Mouse (Mus musculus) Patski (cell line): ENCODE data around the gene Lbx2. TPM values are rescaled to one million over a fixed set of nuclear protein-coding genes. Genes with fewer than 3 reads are reported as not detected.

Source experiments
- ATAC-seq: fragments of 100-300 bp; one replicate; pipeline ENCODE4 v1.8.0; 2021
- CTCF ChIA-PET: fragments of 350-600 bp; sonication (Branson Sonifier 250); formaldehyde crosslinking; loops from one replicate; lab custom pipeline; 2022; ENCODE audit warnings: inconsistent platforms; lab: Charles Lee
- POLR2A ChIA-PET: fragments of 350-600 bp; sonication (Branson Sonifier 250); formaldehyde crosslinking; loops from one replicate; lab custom pipeline; 2022; ENCODE audit warnings: antibody characterized with exemption, inconsistent platforms; lab: Charles Lee
- DNase-seq: peaks from one replicate; pipeline ENCODE4 v3.0.0-alpha.2; 2011; ENCODE audit warnings: low read depth, low spot score
- H3K27me3 ChIP-seq: fragments of 371-371 bp; one replicate; pipeline ENCODE4 v1.5.1; 2021
- CTCF ChIP-seq: fragments of 100-300 bp; IDR thresholded peaks from one replicate; pipeline ENCODE4 v1.5.1; 2021
- in situ Hi-C: fragments of 300-500 bp; cut with MboI; formaldehyde crosslinking; loops from 3 replicates; pipeline ENCODE4 v1.11.1; 2018; ENCODE audit warnings: low pct_unique_long_range_greater_than_20kb, mixed read lengths
- polyA plus RNA-seq: library from polyadenylated mRNA; unstranded; gene quantifications from one replicate; pipeline ENCODE4 v1.2.3, GENCODE M21; 2021

Lbx2 gene
- polyA plus RNA-seq, 1 experiment from 2014 or later: 0.51 TPM

DNA sequence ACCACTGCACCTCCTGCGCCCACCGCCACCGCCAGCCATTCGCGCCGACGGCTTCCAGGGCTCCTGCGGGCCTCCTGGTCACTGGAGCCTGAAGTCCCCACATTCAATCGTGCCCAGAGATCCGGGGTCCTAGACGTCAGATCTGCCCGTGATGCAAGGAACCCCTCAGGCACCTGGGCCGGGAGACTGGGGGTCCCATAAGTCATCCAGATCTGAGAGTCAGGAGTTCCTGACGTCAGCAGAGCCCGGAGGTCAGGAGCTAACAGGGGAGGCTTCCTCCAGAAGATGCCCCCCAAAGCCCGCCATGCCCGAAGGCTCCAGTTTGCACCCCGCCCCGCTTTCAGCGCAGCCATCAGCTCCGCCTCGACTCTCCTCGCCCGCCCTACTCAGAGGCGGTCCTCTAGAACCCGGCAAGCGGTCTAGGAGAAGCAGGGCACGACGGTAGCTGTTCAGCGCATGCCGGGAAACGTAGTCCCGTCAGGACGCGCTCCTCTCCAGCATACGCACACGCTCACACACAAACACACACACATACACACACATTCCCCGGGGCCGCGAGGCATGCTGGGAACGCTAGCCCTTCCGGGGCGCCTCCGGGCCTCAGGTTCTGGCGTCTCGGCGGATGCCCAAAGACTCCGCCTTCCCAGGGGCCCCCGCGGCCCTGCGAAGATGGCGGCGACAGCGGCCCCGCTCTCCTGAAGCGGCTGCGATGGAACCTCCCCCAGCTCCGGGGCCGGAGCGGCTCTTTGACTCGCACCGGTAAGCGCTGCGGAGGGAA lies 31.9 kb upstream of the Lbx2 start, which contains the start of gene Aup1:
Gene Aup1, plus strand, starts transcription at position 448 of the 778 bp plus-strand sequence.
- no peak for TF ChIP-seq CTCF
- in situ Hi-C loops: loop anchor here (5.0 kb wide), 1 partner anchor 57 kb away; no protein-coding TSS in a partner anchor
- DNase-seq (peak; percentile 92), ATAC-seq (peak; percentile 90)
- CTCF ChIA-PET: interaction anchor here (1.0 to 3.2 kb wide), 3 partner anchors 12 to 57 kb away, joined by 3 to 22 read pairs (median 4); partner anchors contain the start of gene Dok1
- no peaks in the 10 kb centered on the region for H3K27me3 ChIP-seq
- POLR2A ChIA-PET: interaction anchor here (0.5 to 2.3 kb wide), 5 partner anchors 18 to 58 kb away, joined by 3 to 7 read pairs (median 4); partner anchors contain the start of gene Pcgf1

DNA sequence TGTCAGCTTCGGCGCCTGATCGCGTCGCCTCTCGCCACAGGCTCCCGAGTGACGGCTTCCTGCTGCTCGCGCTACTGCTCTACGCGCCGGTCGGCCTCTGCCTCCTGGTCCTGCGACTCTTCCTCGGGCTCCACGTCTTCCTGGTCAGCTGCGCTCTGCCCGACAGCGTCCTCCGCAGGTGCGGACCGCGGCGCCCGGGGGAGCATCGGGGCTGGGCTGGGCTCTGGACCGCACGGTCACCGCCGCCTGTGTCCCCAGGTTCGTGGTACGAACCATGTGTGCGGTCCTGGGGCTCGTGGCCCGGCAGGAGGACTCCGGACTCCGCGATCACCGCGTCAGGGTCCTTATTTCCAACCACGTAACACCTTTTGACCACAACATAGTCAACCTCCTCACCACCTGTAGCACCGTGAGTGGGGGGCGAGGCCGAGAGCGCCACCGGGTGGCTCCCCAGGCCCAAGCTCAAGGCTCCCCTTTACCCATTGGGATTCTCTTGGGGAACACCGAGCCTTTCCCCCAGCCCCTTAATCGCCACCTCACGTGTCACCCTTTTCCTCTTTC lies 31.2 kb upstream of the Lbx2 start, which contains the start of gene Htra2:
Gene Htra2, minus strand, starts transcription at position 403 of the 561 bp plus-strand sequence.
- in situ Hi-C loops: loop anchor here (5.0 kb wide), 1 partner anchor 58 kb away; no protein-coding TSS in a partner anchor
- no peak for TF ChIP-seq CTCF
- DNase-seq: no peak
- ChIA-PET CTCF (interaction anchor here (1.7 to 3.2 kb wide), 2 partner anchors 11 to 58 kb away, joined by 4 to 22 read pairs; no protein-coding TSS in a partner anchor), POLR2A (interaction anchor here (0.5 to 2.3 kb wide), 5 partner anchors 18 to 57 kb away, joined by 3 to 7 read pairs (median 4); partner anchors contain the start of gene Pcgf1)
- no peaks in the 10 kb centered on the region for H3K27me3 ChIP-seq
- peak; percentile 22 for ATAC-seq

DNA sequence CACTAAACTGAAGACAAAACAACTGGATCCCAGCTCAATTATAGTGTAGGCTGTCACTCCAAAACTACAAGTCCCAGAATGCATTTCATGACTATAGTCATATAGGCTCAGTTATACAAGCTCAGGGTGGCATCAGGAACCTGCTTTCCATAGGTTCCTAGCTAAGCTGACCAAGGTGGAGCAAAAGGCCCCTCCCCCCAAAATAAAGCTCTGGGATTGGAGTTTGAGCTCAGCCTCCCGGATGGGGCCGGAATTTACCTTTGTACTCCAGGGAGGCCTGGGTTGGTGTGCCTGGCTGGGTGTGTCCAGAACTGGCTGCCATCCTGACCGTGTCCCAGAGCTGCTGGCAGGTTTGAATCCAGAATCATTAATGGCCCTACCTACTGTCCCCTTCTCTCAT lies 28.4 kb upstream of the Lbx2 start, which contains the start of gene Dqx1:
Gene Dqx1, plus strand, starts transcription at position 55 of the 400 bp plus-strand sequence.
- in situ Hi-C loops: no loop called here
- no peaks in the 10 kb centered on the region for H3K27me3 ChIP-seq
- ChIA-PET CTCF (interaction anchor here (1.0 to 1.1 kb wide), 2 partner anchors 25 to 38 kb away, joined by 3 read pairs; no protein-coding TSS in a partner anchor), POLR2A (no interaction called here)
- no peak for TF ChIP-seq CTCF
- DNase-seq: no peak
- ATAC-seq: no peak

DNA sequence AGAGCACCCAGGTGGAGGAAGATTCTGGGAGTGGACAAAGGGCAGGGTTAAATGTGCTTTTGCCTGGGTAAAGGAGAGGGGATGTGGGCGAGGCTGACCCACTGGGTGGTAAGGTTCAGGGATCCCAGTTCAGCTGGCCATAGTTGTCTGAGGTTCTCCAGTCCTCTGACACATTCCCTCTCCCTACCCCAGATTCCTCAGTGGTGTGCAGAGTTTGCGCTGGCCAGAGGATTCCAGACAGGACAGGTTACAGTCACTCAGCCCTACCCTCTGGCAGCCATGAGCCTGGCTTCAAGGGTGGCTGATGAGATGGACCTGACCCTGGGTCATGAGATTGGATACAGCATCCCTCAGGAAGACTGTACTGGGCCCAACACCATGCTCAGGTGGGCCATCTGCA lies 27.4 kb upstream of the Lbx2 start:
- CTCF ChIA-PET: interaction anchor here (1.0 kb wide), 1 partner anchor 26 kb away, joined by 3 read pairs; no protein-coding TSS in a partner anchor
- ATAC-seq: no peak
- POLR2A ChIA-PET: interaction anchor here (0.5 kb wide), 1 partner anchor 119 kb away, joined by 3 read pairs; no protein-coding TSS in a partner anchor
- DNase-seq: no peak
- no peak for TF ChIP-seq CTCF
- no peaks in the 10 kb centered on the region for H3K27me3 ChIP-seq
- in situ Hi-C loops: no loop called here

DNA sequence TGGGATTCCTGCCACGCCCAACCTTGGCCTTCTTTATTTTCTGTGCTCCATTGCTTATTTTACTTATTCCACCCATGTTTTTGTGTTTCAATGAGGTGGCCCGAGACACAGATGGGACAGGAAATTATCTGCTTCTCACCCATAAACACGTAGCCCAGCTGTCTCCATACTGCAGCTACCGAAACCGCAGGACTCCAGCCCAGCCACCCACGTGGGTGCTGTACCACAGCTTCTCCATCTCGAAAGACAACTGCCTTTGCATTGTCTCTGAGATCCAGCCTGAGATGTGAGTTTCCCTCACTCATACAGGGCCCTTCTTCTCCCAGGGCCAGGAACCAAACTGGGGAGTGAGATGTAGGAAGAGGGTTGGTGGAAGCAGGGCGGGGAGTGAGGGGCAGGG lies 20.2 kb upstream of the Lbx2 start:
- in situ Hi-C loops: no loop called here
- ATAC-seq (no peak), DNase-seq (no peak)
- ChIA-PET POLR2A (no interaction called here), CTCF (interaction anchor here (1.4 to 1.8 kb wide), 2 partner anchors 11 to 70 kb away, joined by 4 to 9 read pairs; partner anchors contain the start of genes Aup1 and Htra2)
- TF ChIP-seq CTCF: no peak
- H3K27me3 ChIP-seq: peaks cover 38% of the 10 kb centered on the region

DNA sequence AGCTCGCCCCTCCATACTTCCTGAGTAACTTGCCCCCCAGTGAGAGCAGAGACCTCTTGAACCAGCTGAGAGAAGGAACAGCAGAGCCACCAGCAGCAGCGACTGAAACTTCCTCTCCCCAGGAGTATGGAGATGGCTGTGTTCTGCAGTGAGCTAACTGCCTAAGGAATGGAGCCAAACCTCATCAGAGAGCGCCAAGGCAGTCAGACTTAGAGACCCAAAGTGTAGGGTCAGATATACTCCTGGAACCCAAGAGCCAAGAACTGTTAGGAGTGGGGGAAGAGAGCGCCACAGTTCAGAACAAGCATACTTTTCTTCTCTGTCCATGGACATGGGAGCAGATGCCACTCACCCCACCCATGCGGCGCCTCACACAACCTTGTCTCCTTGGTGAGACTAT lies 19.7 kb upstream of the Lbx2 start:
- ChIA-PET POLR2A (no interaction called here), CTCF (interaction anchor here (1.4 kb wide), 1 partner anchor 12 kb away, joined by 4 read pairs; the partner anchor contains the start of genes Aup1 and Htra2)
- no peak for ATAC-seq
- in situ Hi-C loops: no loop called here
- no peak for TF ChIP-seq CTCF
- no peak for DNase-seq
- H3K27me3 ChIP-seq: peaks cover 43% of the 10 kb centered on the region

DNA sequence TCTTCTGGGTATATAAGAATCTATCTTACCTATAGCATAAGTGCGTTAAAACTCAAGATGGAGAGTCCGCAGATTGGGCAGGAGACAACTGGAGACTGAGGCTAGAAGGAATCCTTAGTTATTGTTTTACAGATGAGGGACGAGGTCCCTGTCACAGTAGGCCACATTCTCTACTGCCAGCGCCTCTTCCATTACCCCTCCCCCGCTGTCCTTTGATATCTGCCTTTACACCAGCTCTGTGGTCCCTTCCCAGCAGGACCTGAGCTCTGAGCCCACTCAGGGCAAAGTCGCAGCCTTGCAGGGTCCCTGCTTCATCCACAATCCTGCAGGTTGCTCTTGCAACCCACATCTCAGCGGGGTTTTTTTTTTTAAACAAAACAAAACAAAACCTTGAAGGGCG lies 17.9 kb upstream of the Lbx2 start:
- in situ Hi-C loops: no loop called here
- POLR2A ChIA-PET: no interaction called here
- DNase-seq (no peak), ATAC-seq (no peak)
- H3K27me3 ChIP-seq: peaks cover 53% of the 10 kb centered on the region
- no peak for TF ChIP-seq CTCF
- CTCF ChIA-PET: no interaction called here

DNA sequence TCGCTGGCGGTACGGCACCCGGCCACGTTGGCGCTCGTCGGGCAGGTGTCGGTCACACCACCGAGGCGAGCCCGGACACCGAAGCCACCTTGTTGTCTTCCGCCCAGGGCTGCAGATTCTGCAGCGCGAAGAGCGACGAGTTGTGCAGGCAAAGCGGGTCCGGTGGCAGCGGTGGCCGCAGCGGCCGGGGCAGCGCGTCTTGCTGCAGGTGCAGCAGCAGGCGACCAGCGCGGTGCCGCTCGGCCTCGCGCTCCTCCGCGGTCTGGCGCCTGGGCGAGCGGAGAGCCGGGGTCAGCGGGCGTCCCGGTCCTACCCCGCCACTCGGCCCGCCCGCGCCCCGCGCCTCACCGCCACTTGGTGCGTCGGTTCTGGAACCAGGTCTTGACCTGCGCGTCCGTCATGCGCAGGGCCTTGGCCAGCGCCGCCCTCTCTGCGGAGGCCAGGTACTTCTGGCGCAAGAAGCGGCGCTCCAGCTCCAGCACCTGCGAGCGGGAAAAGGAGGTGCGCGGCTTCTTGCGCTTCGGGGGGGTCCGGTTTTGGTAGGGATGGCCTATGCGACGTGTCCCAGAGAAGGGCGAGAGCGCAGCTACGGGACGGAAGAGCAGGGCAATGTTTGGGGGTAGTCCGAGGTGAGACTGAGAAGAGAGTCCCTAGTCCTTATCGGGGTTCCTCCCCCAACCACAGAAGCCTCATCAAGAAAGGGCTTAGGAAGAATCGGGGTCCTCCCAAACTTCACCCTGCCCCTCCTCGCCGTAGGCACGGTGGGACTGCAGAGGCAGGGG lies 17.3 kb upstream of the Lbx2 start:
- no peak for TF ChIP-seq CTCF
- ATAC-seq (no peak), DNase-seq (no peak)
- CTCF ChIA-PET: no interaction called here
- POLR2A ChIA-PET: interaction anchor here (0.5 to 0.6 kb wide), 2 partner anchors 8 to 36 kb away, joined by 3 to 4 read pairs; no protein-coding TSS in a partner anchor
- in situ Hi-C loops: no loop called here
- H3K27me3 ChIP-seq: peaks cover 54% of the 10 kb centered on the region

DNA sequence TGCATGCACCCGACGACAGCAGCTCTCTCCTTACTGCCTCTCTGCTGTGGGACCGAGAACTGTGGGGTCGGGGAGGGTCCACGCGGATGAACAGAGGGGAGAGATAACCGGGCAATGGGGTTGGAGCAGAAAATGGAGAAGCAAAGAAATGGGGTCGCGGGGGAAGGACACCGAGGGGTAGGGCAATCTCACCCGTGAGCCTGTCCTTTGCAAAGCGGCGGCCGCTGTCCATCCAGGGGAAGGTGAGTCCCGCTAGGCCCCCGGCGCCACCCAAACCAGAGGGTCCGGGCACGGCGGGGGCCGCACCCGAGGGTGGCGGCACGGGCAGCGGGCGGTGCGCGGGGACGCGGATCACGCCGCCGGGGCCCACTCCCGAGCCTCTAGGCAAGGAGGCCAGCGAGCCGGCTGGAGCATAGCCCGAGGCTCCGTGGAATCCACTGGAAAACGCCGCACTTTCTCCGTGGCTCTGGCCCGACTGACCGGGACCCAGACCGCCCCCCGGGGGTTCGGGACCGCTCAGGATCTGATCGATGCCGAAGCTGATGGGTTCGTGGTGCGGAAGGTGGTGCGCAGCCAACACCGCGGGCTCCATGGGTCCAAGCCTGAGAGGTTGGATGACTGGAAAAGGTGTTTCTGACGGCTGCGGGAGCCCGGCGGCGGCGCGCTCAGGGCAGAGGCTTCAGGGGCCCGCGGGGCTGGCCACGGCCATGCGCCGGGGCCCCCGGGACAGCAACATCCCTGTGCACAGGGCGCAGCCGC lies 16.5 kb upstream of the Lbx2 start:
- TF ChIP-seq CTCF: no peak
- ChIA-PET POLR2A (interaction anchor here (0.5 kb wide), 1 partner anchor 35 kb away, joined by 4 read pairs; no protein-coding TSS in a partner anchor), CTCF (no interaction called here)
- peaks cover 57% of the 10 kb centered on the region for H3K27me3 ChIP-seq
- DNase-seq (no peak), ATAC-seq (no peak)
- in situ Hi-C loops: no loop called here

DNA sequence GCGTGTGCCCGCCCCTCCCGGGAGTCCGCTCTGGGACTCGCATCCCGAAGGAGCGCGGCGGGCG lies 16.1 kb upstream of the Lbx2 start, which contains the start of gene Tlx2:
Gene Tlx2, minus strand, starts transcription at position 47 of the 64 bp plus-strand sequence.
- no peak for TF ChIP-seq CTCF
- ChIA-PET POLR2A (no interaction called here), CTCF (no interaction called here)
- peaks cover 57% of the 10 kb centered on the region for H3K27me3 ChIP-seq
- DNase-seq (no peak), ATAC-seq (no peak)
- in situ Hi-C loops: no loop called here
